Mouse (Mus musculus): ENCODE results near the gene Med9. TPM values are rescaled to one million over a fixed set of nuclear protein-coding genes. Genes with fewer than 3 reads are reported as not detected.

Med9 gene
- polyA plus RNA-seq (2017; shearing (Covaris generic)): 10.8 TPM

DNA sequence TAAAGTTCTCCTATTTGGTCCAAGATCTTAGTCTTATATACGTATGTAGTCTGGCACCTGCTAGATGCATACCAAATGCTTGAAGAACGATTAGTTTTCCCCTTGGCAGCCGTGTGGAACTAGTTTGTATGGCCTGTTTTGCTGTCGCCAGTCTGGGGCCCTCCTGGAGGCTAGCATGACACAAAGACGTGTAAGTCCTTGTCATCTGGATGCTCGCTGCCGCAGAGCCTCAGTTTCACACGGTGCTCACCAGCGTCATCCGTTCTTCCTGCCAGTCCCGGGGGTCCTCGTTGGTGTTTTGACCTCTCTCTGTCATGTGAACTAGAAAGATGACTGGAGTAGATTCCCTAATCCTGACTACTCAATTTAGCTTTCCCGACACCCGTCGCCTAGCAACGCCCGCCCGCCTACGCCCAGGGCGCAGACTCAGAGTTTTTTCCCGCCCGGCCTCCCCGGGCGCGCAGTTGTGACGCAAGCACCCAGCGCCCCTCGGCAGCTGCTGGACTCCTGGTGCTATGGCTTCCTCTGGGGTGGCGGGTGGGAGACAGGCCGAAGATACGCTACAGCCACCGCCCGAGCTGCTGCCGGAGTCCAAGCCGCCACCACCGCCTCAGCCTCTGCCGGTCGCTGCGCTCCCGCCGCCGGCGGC, at the start of gene Med9:
TSS of gene Med9 (plus strand) at position 455 of the 649 bp plus-strand sequence.

DNA sequence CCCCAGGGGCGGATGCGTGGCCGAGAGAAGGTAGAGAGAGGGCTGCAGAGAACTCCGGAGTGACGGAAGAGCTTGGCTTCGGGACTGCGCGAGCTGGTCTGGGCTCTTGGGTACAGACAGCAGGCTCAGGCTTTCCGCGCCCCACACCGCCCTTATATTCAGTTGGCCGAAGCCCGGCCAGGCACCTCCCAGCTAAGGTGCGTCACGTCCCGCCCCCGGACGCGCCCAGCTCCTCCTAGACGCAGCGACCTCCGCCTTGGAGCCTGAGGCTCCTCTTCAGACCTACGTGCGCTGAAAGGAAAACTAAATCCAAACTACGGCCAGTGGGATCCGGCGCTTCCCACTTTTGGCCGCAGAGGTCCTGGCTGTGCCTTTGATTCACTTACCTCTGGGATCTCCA, 16.8 kb downstream of the Med9 start, which contains the start of gene Rasd1:
TSS of gene Rasd1 (minus strand) at position 127 of the 400 bp plus-strand sequence.

Other genes starting within 250 kb of the Med9 start
- gene Pld6, start 160.6 kb upstream of the Med9 start, polyA plus RNA-seq (2017; shearing (Covaris generic)): 0.16 TPM
- gene Flcn, start 138.2 kb upstream of the Med9 start, polyA plus RNA-seq (2017; shearing (Covaris generic)): 68.5 TPM
- 15.2 TPM for gene Nt5m, start 108.8 kb upstream of the Med9 start, polyA plus RNA-seq (2017; shearing (Covaris generic))
- gene Cops3, start 108.4 kb upstream of the Med9 start, polyA plus RNA-seq (2017; shearing (Covaris generic)): 104 TPM
- 0.17 TPM for gene Rasd1, start 16.7 kb downstream of the Med9 start, polyA plus RNA-seq (2017; shearing (Covaris generic))
- 2.1 TPM for gene Pemt, start 98.3 kb downstream of the Med9 start, polyA plus RNA-seq (2017; shearing (Covaris generic))
- gene Rai1, start 156.8 kb downstream of the Med9 start, polyA plus RNA-seq (2017; shearing (Covaris generic)): 10.7 TPM

Measured in activated CD4-positive, CD25-positive, alpha-beta regulatory T cell, adult 9 weeks (primary cell).